21 mouse cellular contexts compared by ENCODE assay signal in the genomic region with DNA sequence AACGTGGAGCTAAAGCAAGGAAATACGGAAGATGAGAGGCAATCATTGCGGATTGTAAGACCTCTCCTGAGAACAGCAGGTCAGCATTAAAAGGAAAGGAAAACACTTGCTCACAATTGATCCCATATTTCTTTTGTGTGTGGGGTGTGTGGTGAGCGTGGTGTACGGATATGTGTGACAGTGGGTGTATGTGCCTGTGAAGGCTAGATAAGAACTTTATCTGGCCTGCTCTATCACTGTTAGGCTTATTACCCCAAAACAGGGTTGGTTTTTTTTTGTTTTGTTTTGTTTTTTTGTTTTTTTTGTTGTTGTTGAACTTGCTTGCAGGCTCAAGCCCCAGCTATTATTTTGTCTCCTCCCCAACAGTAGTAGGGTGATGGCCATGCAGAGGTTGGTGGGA.
A peak's percentile ranks its signal among the peaks of the same experiment; 100 is the strongest.
DNase-seq lines count a peak whose midpoint lies in the region; ATAC-seq and TF ChIP-seq lines count a peak whose summit lies in the region.
"Had no signal": no experiment of that assay in that cellular context is flagged by ENCODE, and none has a peak within 500 bp of the region (broad histone marks: within the 10 kb centered on the region; RNA-seq: fewer than 3 reads in every experiment).

No protein-coding gene starts in this region.

- no peaks in the 10 kb centered on the region for H3K9me3 ChIP-seq in liver, embryonic 12.5 days (replicated peaks)
- no peaks in the 10 kb centered on the region for H3K9me3 ChIP-seq in liver, postnatal 0 days (ENCODE audit: low read length)
- H3K9me3 ChIP-seq in liver, embryonic 13.5 days (replicated peaks), result no peaks in the 10 kb centered on the region
- H3K9me3 ChIP-seq: embryonic facial prominence, embryonic 15.5 days; hindbrain, embryonic 12.5 days had no signal

- TF ChIP-seq CTCF in liver, postnatal 0 days (IDR thresholded peaks at IDR 0.05; ENCODE audit: low read depth), result no peak

- no peak overlapping the region for H3K4me3 ChIP-seq in liver, embryonic 12.5 days
- no peak overlapping the region for H3K4me3 ChIP-seq in liver, postnatal 0 days (ENCODE audit: low read depth, low read length)
- no peak overlapping the region for H3K4me3 ChIP-seq in liver, embryonic 13.5 days (replicated peaks)
- H3K4me3 ChIP-seq: embryonic facial prominence, embryonic 15.5 days; erythroblast, embryonic 14.5 days; forebrain, embryonic 10.5 days; gastrocnemius, adult 2 months; heart, embryonic 12.5 days; hindbrain, embryonic 12.5 days had no signal

- H3K4me2 ChIP-seq in liver, embryonic 12.5 days, result no peak overlapping the region
- no peak overlapping the region for H3K4me2 ChIP-seq in liver, postnatal 0 days (ENCODE audit: low read depth, low read length)
- no peak overlapping the region for H3K4me2 ChIP-seq in liver, embryonic 13.5 days
- H3K4me2 ChIP-seq: embryonic facial prominence, embryonic 15.5 days; heart, embryonic 12.5 days; hindbrain, embryonic 12.5 days had no signal

- H3K27me3 ChIP-seq in liver, embryonic 12.5 days (replicated peaks), result no peaks in the 10 kb centered on the region
- no peaks in the 10 kb centered on the region for H3K27me3 ChIP-seq in liver, postnatal 0 days (ENCODE audit: insufficient read depth, low read length)
- no peaks in the 10 kb centered on the region for H3K27me3 ChIP-seq in liver, embryonic 13.5 days
- H3K27me3 ChIP-seq: embryonic facial prominence, embryonic 15.5 days; heart, embryonic 12.5 days; hindbrain, embryonic 12.5 days had no signal

- no peak overlapping the region for H3K27ac ChIP-seq in liver, embryonic 12.5 days
- H3K27ac ChIP-seq in liver, postnatal 0 days (ENCODE audit: low read depth), result no peak overlapping the region
- no peak overlapping the region for H3K27ac ChIP-seq in liver, embryonic 13.5 days
- H3K27ac ChIP-seq: embryonic facial prominence, embryonic 15.5 days; forebrain, embryonic 10.5 days; gastrocnemius, adult 2 months; hindbrain, embryonic 12.5 days had no signal

- H3K9ac ChIP-seq in liver, embryonic 12.5 days, result no peak overlapping the region
- no peak overlapping the region for H3K9ac ChIP-seq in liver, postnatal 0 days (replicated peaks)
- H3K9ac ChIP-seq in liver, embryonic 13.5 days, result no peak overlapping the region
- H3K9ac ChIP-seq: embryonic facial prominence, embryonic 15.5 days; heart, embryonic 12.5 days; hindbrain, embryonic 12.5 days had no signal

- no peaks in the 10 kb centered on the region for H3K36me3 ChIP-seq in liver, embryonic 12.5 days
- H3K36me3 ChIP-seq in liver, postnatal 0 days (replicated peaks; ENCODE audit: insufficient read depth, low read length), result no peaks in the 10 kb centered on the region
- no peaks in the 10 kb centered on the region for H3K36me3 ChIP-seq in liver, embryonic 13.5 days
- H3K36me3 ChIP-seq: embryonic facial prominence, embryonic 15.5 days; forebrain, embryonic 10.5 days; heart, embryonic 12.5 days; hindbrain, embryonic 12.5 days had no signal

- DNase-seq in liver, postnatal 0 days, result no peak
- DNase-seq in liver, embryonic 13.5 days, result peak; percentile 4
- no peak for DNase-seq in ovary, postnatal 10 days (ENCODE audit: low spot score)
- no peak for DNase-seq in heart, postnatal 36 days
- DNase-seq: adrenal gland, adult 2 months; adrenal gland, postnatal 25 days; cerebellum, adult 11-12 months; cerebellum, adult 9-10 months; cerebellum, postnatal 25 days; gastrocnemius, adult 2 months; gastrocnemius, postnatal 25 days had no signal

- no peak for TF ChIP-seq EP300 in liver, postnatal 0 days (IDR thresholded peaks at IDR 0.05; ENCODE audit: low read depth)

- WGBS in liver, embryonic 12.5 days (ENCODE audit: insufficient replicate concordance), result 59% methylated on average over 5 of the region's 5 CpGs
- 73% methylated on average over 5 of the region's 5 CpGs for WGBS in liver, postnatal 0 days (ENCODE audit: insufficient replicate concordance)
- WGBS in liver, embryonic 13.5 days (ENCODE audit: insufficient replicate concordance), result 56% methylated on average over 5 of the region's 5 CpGs

- ATAC-seq in liver, embryonic 12.5 days, result peak; percentile 82
- no peak for ATAC-seq in liver, postnatal 0 days
- peak; percentile 81 for ATAC-seq in liver, embryonic 13.5 days (ENCODE audit: low read depth)
- ATAC-seq in megakaryocyte progenitor cell, adult 5-6 weeks (replicated peaks; ENCODE audit: poor library complexity), result peak; percentile 82
- no peak for ATAC-seq in cerebellum, adult (ENCODE audit: insufficient number of reproducible peaks, low FRiP score, low TSS enrichment)
- ATAC-seq: forebrain, embryonic 14.5 days; hindbrain, embryonic 16.5 days had no signal

- intact Hi-C loops in heart, postnatal 36 days (cut with DNase I), result no loop called here

- peaks cover 6% of the 10 kb centered on the region for H3K4me1 ChIP-seq in liver, embryonic 12.5 days
- no peaks in the 10 kb centered on the region for H3K4me1 ChIP-seq in liver, postnatal 0 days (ENCODE audit: insufficient read depth)
- H3K4me1 ChIP-seq in liver, embryonic 13.5 days (replicated peaks), result peaks cover 7% of the 10 kb centered on the region
- H3K4me1 ChIP-seq: hindbrain, embryonic 12.5 days had no signal

Comparison
In these comparisons a context has a peak if more than half of its experiments do, and no peak if none do; other contexts are left out.
1. ATAC-seq: peak in liver, embryonic 12.5 days (single experiment), liver, embryonic 13.5 days (single experiment) and megakaryocyte progenitor cell, adult 5-6 weeks (single experiment); none in liver, postnatal 0 days (single experiment) and cerebellum, adult (single experiment).